Mouse (Mus musculus) gastrocnemius, postnatal 10 days (tissue): ENCODE measurements around the gene Elmod1. TPM values are rescaled to one million over a fixed set of nuclear protein-coding genes. Genes with fewer than 3 reads are reported as not detected.

Source experiments
- DNase-seq: peaks from one replicate; pipeline ENCODE4 v3.0.0; 2021; ENCODE audit warnings: mixed read lengths
- total RNA-seq, 2 experiments: library from RNA; stranded (reverse); gene quantifications; 2 replicates each; pipeline ENCODE4 v1.2.3; 2021

Gene Elmod1
- total RNA-seq, 2 experiments from 2014 or later: 0.45 TPM; not detected in 1

GRCm38 (mm10) chr9:53906798-53907197 lies 68.3 kb downstream of the Elmod1 start:
- DNase-seq: no peak

- no peak for DNase-seq
Observed at GRCm38 (mm10) chr9:53905418-53905817, 69.7 kb downstream of the Elmod1 start.

GRCm38 (mm10) chr9:53903215-53903842 lies 71.8 kb downstream of the Elmod1 start:
- DNase-seq: no peak

- no peak for DNase-seq
Observed at GRCm38 (mm10) chr9:53899836-53900235, 75.3 kb downstream of the Elmod1 start.

- DNase-seq: no peak
Observed at GRCm38 (mm10) chr9:53895827-53896226, 79.3 kb downstream of the Elmod1 start.

GRCm38 (mm10) chr9:53890075-53890474 lies 85.0 kb downstream of the Elmod1 start:
- peak; percentile 40 for DNase-seq

GRCm38 (mm10) chr9:53883588-53884280 lies 91.4 kb downstream of the Elmod1 start:
- DNase-seq: no peak

- no peak for DNase-seq
Observed at GRCm38 (mm10) chr9:53877423-53877822, 97.7 kb downstream of the Elmod1 start.

- DNase-seq: no peak
Observed at GRCm38 (mm10) chr9:53873239-53873638, 101.9 kb downstream of the Elmod1 start.

Other genes starting within 250 kb of the Elmod1 start
- under 1 TPM in 1 of 2 experiments, not detected in 1; 0.20 TPM for gene Slc35f2, start 203.8 kb downstream of the Elmod1 start, total RNA-seq
- gene Sln, start 125.1 kb downstream of the Elmod1 start, total RNA-seq: 10 to 100 TPM; 29.0 to 38.3 TPM
- under 1 TPM; 0.07 to 0.21 TPM for gene Tnfaip8l3, start 93.1 kb upstream of the Elmod1 start, total RNA-seq